Mouse (Mus musculus) G1E (cell line): Measurements from ENCODE around the gene Ppp1r1c. TPM values are rescaled to one million over a fixed set of nuclear protein-coding genes. Genes with fewer than 3 reads are reported as not detected.

Experiments used
- ATAC-seq: 2 replicates; pipeline ENCODE4 v1.8.0; 2016; ENCODE audit warnings: mild to moderate bottlenecking; ENCODE audit not compliant: insufficient number of reproducible peaks, poor library complexity, low FRiP score, severe bottlenecking; ENCODE audit errors: extremely low read depth
- DNase-seq: peaks from one replicate; pipeline ENCODE4 v3.0.0; 2012; ENCODE audit warnings: low spot score
- H3K27me3 ChIP-seq: 2 replicates; pipeline ENCODE4 v1.6.1; 2012; ENCODE audit warnings: mild to moderate bottlenecking, low read length, inconsistent platforms; ENCODE audit not compliant: insufficient read depth
- H3K36me3 ChIP-seq: replicated peaks from 2 replicates; pipeline ENCODE3; 2012; ENCODE audit warnings: mild to moderate bottlenecking, inconsistent platforms
- H3K4me1 ChIP-seq: 2 replicates; pipeline ENCODE4 v1.6.1; 2012; ENCODE audit warnings: low read depth, low read length, inconsistent platforms, mixed read lengths; ENCODE audit not compliant: insufficient read depth
- H3K4me3 ChIP-seq: 2 replicates; pipeline ENCODE4 v1.5.1; 2012; ENCODE audit warnings: low read depth, mild to moderate bottlenecking, inconsistent platforms, low read length, moderate library complexity, mixed read lengths
- H3K9me3 ChIP-seq: replicated peaks from 2 replicates; pipeline ENCODE4 v1.6.1; 2012; ENCODE audit warnings: inconsistent platforms
- CTCF ChIP-seq: IDR thresholded peaks from 2 replicates; pipeline ENCODE4 v1.5.1; 2012; ENCODE audit warnings: low read depth, low read length, inconsistent platforms, mixed read lengths
- GATA1 ChIP-seq: IDR thresholded peaks from 2 replicates; pipeline ENCODE4 v1.6.1; 2012; ENCODE audit warnings: borderline replicate concordance, low read length, inconsistent platforms, mixed read lengths
- GATA2 ChIP-seq: IDR thresholded peaks from 2 replicates; pipeline ENCODE4 v1.6.1; 2012; ENCODE audit warnings: low read depth, low read length, inconsistent platforms, borderline replicate concordance
- POLR2AphosphoS5 ChIP-seq: IDR thresholded peaks from 2 replicates; pipeline ENCODE4 v1.6.1; 2012; ENCODE audit warnings: low read depth, low read length, inconsistent platforms; ENCODE audit not compliant: insufficient replicate concordance
- TAL1 ChIP-seq: conservative IDR thresholded peaks from 2 replicates; pipeline ENCODE4 v1.6.1; 2012; ENCODE audit warnings: low read depth, low read length, inconsistent platforms, mixed read lengths
- polyA plus RNA-seq: library from polyadenylated mRNA; stranded (reverse); fragments of >175 nt; gene quantifications from 2 replicates; pipeline ENCODE4 v1.2.3, GENCODE M21; 2012
- total RNA-seq, 2 experiments: library from RNA; stranded (forward) in 1 of 2; stranded (reverse) in 1 of 2; fragments of 200-1000 nt in 1 of 2; fragments of >200 nt in 1 of 2; fragmentation: Nextera tagmentation in 1 of 2; gene quantifications; 2 replicates each; pipeline ENCODE4 v1.2.3; 2014 to 2017

Ppp1r1c gene
- not detected in 2 replicates for total RNA-seq (2014; fragmentation: Nextera tagmentation)
- total RNA-seq (2017), result 0.11 and 0.12 TPM in 2 replicates
- not detected in 2 replicates for polyA plus RNA-seq

- no peak for ATAC-seq
- H3K9me3 ChIP-seq, result no peaks in the 10 kb centered on the region
- no peaks in the 10 kb centered on the region for H3K36me3 ChIP-seq
- TF ChIP-seq POLR2AphosphoS5, result no peak
- no peak for TF ChIP-seq TAL1
- no peaks in the 10 kb centered on the region for H3K27me3 ChIP-seq
- H3K4me1 ChIP-seq, result no peaks in the 10 kb centered on the region
- no peak within 1 kb of the TSS for H3K4me3 ChIP-seq
- no peak for DNase-seq
Measured at GRCm38 (mm10) chr2:79707575-79707974, at the start of gene Ppp1r1c. Gene Ppp1r1c (plus strand): TSS chr2:79707780.

- Histone ChIP-seq H3K4me3 (no peak overlapping the region), H3K36me3 (peaks cover 89% of the 10 kb centered on the region)
- ATAC-seq, result no peak
Measured at GRCm38 (mm10) chr2:79660417-79661185, 47.0 kb upstream of the Ppp1r1c start.

GRCm38 (mm10) chr2:79661486-79662104 lies 46.0 kb upstream of the Ppp1r1c start:
- Histone ChIP-seq H3K4me1 (peaks cover 3% of the 10 kb centered on the region), H3K4me3 (no peak overlapping the region), H3K36me3 (peaks cover 89% of the 10 kb centered on the region), H3K9me3 (no peaks in the 10 kb centered on the region), H3K27me3 (no peaks in the 10 kb centered on the region)
- no peak for DNase-seq
- TF ChIP-seq TAL1, result no peak
- TF ChIP-seq CTCF, result no peak
- TF ChIP-seq GATA1, result no peak
- no peak for TF ChIP-seq POLR2AphosphoS5
- no peak for TF ChIP-seq GATA2
- ATAC-seq, result no peak

More at GRCm38 (mm10) chr2:79660417-79661185, 47.0 kb upstream of the Ppp1r1c start:
- TF ChIP-seq POLR2AphosphoS5 (no peak), GATA1 (no peak), CTCF (no peak), TAL1 (no peak), GATA2 (no peak)
- Histone ChIP-seq H3K4me1 (peaks cover 3% of the 10 kb centered on the region), H3K9me3 (no peaks in the 10 kb centered on the region), H3K27me3 (no peaks in the 10 kb centered on the region)
- DNase-seq, result no peak

- ATAC-seq, result no peak
- no peak overlapping the region for H3K4me3 ChIP-seq
- TF ChIP-seq CTCF (no peak), GATA1 (no peak), GATA2 (no peak), POLR2AphosphoS5 (no peak), TAL1 (no peak)
- no peaks in the 10 kb centered on the region for H3K27me3 ChIP-seq
- H3K36me3 ChIP-seq, result peaks cover 75% of the 10 kb centered on the region
- 0 out of 2 replicates have a peak, but pooled peaks cover 2% of the 10 kb centered on the region for H3K4me1 ChIP-seq
- H3K9me3 ChIP-seq, result no peaks in the 10 kb centered on the region
- DNase-seq, result no peak
Measured at GRCm38 (mm10) chr2:79664532-79665286, 42.9 kb upstream of the Ppp1r1c start.

GRCm38 (mm10) chr2:79665492-79665891 lies 42.1 kb upstream of the Ppp1r1c start:
- Histone ChIP-seq H3K27me3 (no peaks in the 10 kb centered on the region), H3K9me3 (no peaks in the 10 kb centered on the region), H3K36me3 (peaks cover 75% of the 10 kb centered on the region), H3K4me3 (no peak overlapping the region), H3K4me1 (0 out of 2 replicates have a peak, but pooled peaks cover 2% of the 10 kb centered on the region)
- no peak for DNase-seq
- ATAC-seq, result no peak
- TF ChIP-seq GATA2 (no peak), TAL1 (no peak), GATA1 (no peak)

GRCm38 (mm10) chr2:79675266-79675665 lies 32.3 kb upstream of the Ppp1r1c start:
- TF ChIP-seq CTCF (no peak), TAL1 (no peak), POLR2AphosphoS5 (no peak), GATA1 (no peak), GATA2 (no peak)
- H3K9me3 ChIP-seq, result no peaks in the 10 kb centered on the region
- no peak for DNase-seq
- no peak for ATAC-seq
- no peak overlapping the region for H3K4me3 ChIP-seq
- H3K36me3 ChIP-seq, result peaks cover 47% of the 10 kb centered on the region
- H3K27me3 ChIP-seq, result no peaks in the 10 kb centered on the region
- H3K4me1 ChIP-seq, result no peaks in the 10 kb centered on the region
